Mouse (Mus musculus) neural tube, embryonic 15.5 days (tissue): Measurements from ENCODE around the gene Daam1. TPM values are rescaled to one million over a fixed set of nuclear protein-coding genes. Genes with fewer than 3 reads are reported as not detected.
"Not testable (repeated sequence)": the region's sequence is repeated elsewhere in the genome, so short reads cannot be mapped to it uniquely, and the experiment has no call there.

Experiments used
- ATAC-seq: fragments of 200-750 bp; cut with Nextera tagmentation; 2 replicates; pipeline ENCODE4 v1.8.0; 2017; ENCODE audit warnings: mild to moderate bottlenecking, moderate TSS enrichment, moderate library complexity; ENCODE audit not compliant: low FRiP score
- H3K27ac ChIP-seq: fragments of 300-500 bp; sonication (generic); replicated peaks from 2 replicates; pipeline ENCODE4 v1.5.1; 2015; ENCODE audit warnings: mild to moderate bottlenecking, inconsistent platforms
- H3K27me3 ChIP-seq: fragments of 300-500 bp; sonication (generic); replicated peaks from 2 replicates; pipeline ENCODE4 v1.6.1; 2015; ENCODE audit warnings: inconsistent platforms
- H3K36me3 ChIP-seq: fragments of 300-500 bp; sonication (generic); 2 replicates; pipeline ENCODE4 v1.6.1; 2015; ENCODE audit warnings: inconsistent platforms
- H3K4me1 ChIP-seq: fragments of 300-500 bp; sonication (generic); 2 replicates; pipeline ENCODE4 v1.6.1; 2015; ENCODE audit warnings: inconsistent platforms
- H3K4me2 ChIP-seq: fragments of 300-500 bp; sonication (generic); 2 replicates; pipeline ENCODE4 v1.6.1; 2015; ENCODE audit warnings: inconsistent platforms, mild to moderate bottlenecking, moderate library complexity
- H3K4me3 ChIP-seq: fragments of 300-500 bp; sonication (generic); replicated peaks from 2 replicates; pipeline ENCODE4 v1.5.1; 2015; ENCODE audit warnings: mild to moderate bottlenecking, inconsistent platforms
- H3K9ac ChIP-seq: fragments of 300-500 bp; sonication (generic); replicated peaks from 2 replicates; pipeline ENCODE4 v1.6.1; 2015; ENCODE audit warnings: mild to moderate bottlenecking, inconsistent platforms
- H3K9me3 ChIP-seq: fragments of 300-500 bp; sonication (generic); replicated peaks from 2 replicates; pipeline ENCODE4 v1.6.1; 2016; ENCODE audit warnings: inconsistent platforms
- WGBS: fragments of 180-500 bp; shearing (Covaris S2); methylation state at CpG from one replicate; pipeline ENCODE4 v1.1.7; 2015; ENCODE audit warnings: mixed read lengths; 5-methylcytosine and 5-hydroxymethylcytosine counted together
- polyA plus RNA-seq: library from polyadenylated mRNA; unstranded; fragments of >200 nt; fragmentation: Nextera tagmentation; extraction: Ambion mirVana; gene quantifications from 2 replicates; pipeline ENCODE4 v1.2.1, GENCODE M21; 2015

Gene Daam1
- polyA plus RNA-seq, 1 experiment from 2014 or later: 24.1 TPM

GRCm38 (mm10) chr12:71835966-71836668, 5.2 kb downstream of the Daam1 start:
- no peak overlapping the region for H3K9ac ChIP-seq
- H3K4me1 ChIP-seq: peaks cover 79% of the 10 kb centered on the region
- 73% methylated on average over 5 of the region's 5 CpGs for WGBS
- H3K36me3 ChIP-seq: no peaks in the 10 kb centered on the region
- H3K4me2 ChIP-seq: no peak overlapping the region
- ATAC-seq: no peak
- no peak overlapping the region for H3K4me3 ChIP-seq
- H3K27me3 ChIP-seq: no peaks in the 10 kb centered on the region
- no peaks in the 10 kb centered on the region for H3K9me3 ChIP-seq
- H3K27ac ChIP-seq: no peak overlapping the region

- no peak for ATAC-seq
- Histone ChIP-seq H3K9me3 (no peaks in the 10 kb centered on the region), H3K9ac (no peak overlapping the region), H3K36me3 (no peaks in the 10 kb centered on the region), H3K27ac (no peak overlapping the region), H3K27me3 (no peaks in the 10 kb centered on the region), H3K4me1 (peaks cover 85% of the 10 kb centered on the region), H3K4me2 (no peak overlapping the region), H3K4me3 (no peak overlapping the region)
- WGBS: 92% methylated on average over 6 of the region's 6 CpGs
Measured at GRCm38 (mm10) chr12:71836776-71837175, 5.9 kb downstream of the Daam1 start.

- Histone ChIP-seq H3K27ac (no peak overlapping the region), H3K27me3 (no peaks in the 10 kb centered on the region), H3K9me3 (no peaks in the 10 kb centered on the region), H3K36me3 (no peaks in the 10 kb centered on the region), H3K4me2 (no peak overlapping the region), H3K9ac (no peak overlapping the region), H3K4me1 (peaks cover 89% of the 10 kb centered on the region), H3K4me3 (no peak overlapping the region)
- no peak for ATAC-seq
- WGBS: 68% methylated on average over 5 of the region's 5 CpGs
Measured at GRCm38 (mm10) chr12:71837576-71837975, 6.7 kb downstream of the Daam1 start.

- no peak overlapping the region for H3K4me3 ChIP-seq
- no peaks in the 10 kb centered on the region for H3K36me3 ChIP-seq
- no peaks in the 10 kb centered on the region for H3K27me3 ChIP-seq
- ATAC-seq: no peak
- H3K4me2 ChIP-seq: no peak overlapping the region
- WGBS: 68% methylated on average over 2 of the region's 2 CpGs
- no peaks in the 10 kb centered on the region for H3K9me3 ChIP-seq
- peaks cover 85% of the 10 kb centered on the region for H3K4me1 ChIP-seq
- H3K27ac ChIP-seq: no peak overlapping the region
- no peak overlapping the region for H3K9ac ChIP-seq
Measured at GRCm38 (mm10) chr12:71838230-71838629, 7.4 kb downstream of the Daam1 start.

GRCm38 (mm10) chr12:71839653-71840052, 8.8 kb downstream of the Daam1 start:
- H3K9ac ChIP-seq: no peak overlapping the region
- no peak overlapping the region for H3K4me3 ChIP-seq
- H3K27me3 ChIP-seq: no peaks in the 10 kb centered on the region
- no peak overlapping the region for H3K27ac ChIP-seq
- H3K4me2 ChIP-seq: no peak overlapping the region
- no peaks in the 10 kb centered on the region for H3K9me3 ChIP-seq
- 69% methylated on average over 3 of the region's 3 CpGs for WGBS
- no peaks in the 10 kb centered on the region for H3K36me3 ChIP-seq
- ATAC-seq: no peak
- H3K4me1 ChIP-seq: peaks cover 77% of the 10 kb centered on the region

- 37% methylated on average over 6 of the region's 6 CpGs for WGBS
- Histone ChIP-seq H3K9me3 (no peaks in the 10 kb centered on the region), H3K4me1 (peaks cover 68% of the 10 kb centered on the region), H3K4me3 (no peak overlapping the region), H3K4me2 (no peak overlapping the region), H3K27ac (no peak overlapping the region), H3K27me3 (no peaks in the 10 kb centered on the region), H3K36me3 (no peaks in the 10 kb centered on the region), H3K9ac (no peak overlapping the region)
- ATAC-seq: no peak
Measured at GRCm38 (mm10) chr12:71840430-71841186, 9.7 kb downstream of the Daam1 start.

GRCm38 (mm10) chr12:71842006-71842405, 11.1 kb downstream of the Daam1 start:
- peaks cover 55% of the 10 kb centered on the region for H3K4me1 ChIP-seq

GRCm38 (mm10) chr12:71842588-71842987, 11.7 kb downstream of the Daam1 start:
- no peaks in the 10 kb centered on the region for H3K27me3 ChIP-seq
- no peak for ATAC-seq
- no peak overlapping the region for H3K4me2 ChIP-seq
- H3K27ac ChIP-seq: no peak overlapping the region
- no peak overlapping the region for H3K9ac ChIP-seq
- no peaks in the 10 kb centered on the region for H3K36me3 ChIP-seq
- no peaks in the 10 kb centered on the region for H3K9me3 ChIP-seq
- WGBS: 69% methylated on average over 2 of the region's 2 CpGs
- H3K4me1 ChIP-seq: peaks cover 50% of the 10 kb centered on the region
- no peak overlapping the region for H3K4me3 ChIP-seq

More at GRCm38 (mm10) chr12:71842006-71842405, 11.1 kb downstream of the Daam1 start:
- Histone ChIP-seq H3K36me3 (no peaks in the 10 kb centered on the region), H3K9ac (no peak overlapping the region), H3K4me3 (no peak overlapping the region), H3K27me3 (no peaks in the 10 kb centered on the region), H3K4me2 (no peak overlapping the region), H3K27ac (no peak overlapping the region), H3K9me3 (no peaks in the 10 kb centered on the region)
- WGBS: 33% methylated on average over 3 of the region's 3 CpGs
- no peak for ATAC-seq

- ATAC-seq: no peak
- H3K9me3 ChIP-seq: no peaks in the 10 kb centered on the region
- peaks cover 29% of the 10 kb centered on the region for H3K4me1 ChIP-seq
- no peaks in the 10 kb centered on the region for H3K27me3 ChIP-seq
- H3K27ac ChIP-seq: no peak overlapping the region
- no peak overlapping the region for H3K9ac ChIP-seq
- no peak overlapping the region for H3K4me3 ChIP-seq
- H3K4me2 ChIP-seq: no peak overlapping the region
- WGBS: 77% methylated on average over 5 of the region's 5 CpGs
- H3K36me3 ChIP-seq: no peaks in the 10 kb centered on the region
Measured at GRCm38 (mm10) chr12:71845486-71845885, 14.6 kb downstream of the Daam1 start.

GRCm38 (mm10) chr12:71846416-71846815, 15.5 kb downstream of the Daam1 start:
- not testable (repeated sequence) for H3K9ac ChIP-seq, H3K27me3 ChIP-seq, H3K27ac ChIP-seq, H3K4me3 ChIP-seq, ATAC-seq, H3K36me3 ChIP-seq, H3K9me3 ChIP-seq, H3K4me2 ChIP-seq
- WGBS: 93% methylated on average over 4 of the region's 4 CpGs
- H3K4me1 ChIP-seq: peaks cover 20% of the 10 kb centered on the region

- not testable (repeated sequence) for H3K9ac ChIP-seq, H3K27me3 ChIP-seq, H3K27ac ChIP-seq, H3K4me2 ChIP-seq, H3K4me3 ChIP-seq, ATAC-seq, H3K9me3 ChIP-seq, H3K36me3 ChIP-seq
- H3K4me1 ChIP-seq: peaks cover 15% of the 10 kb centered on the region
- WGBS: 94% methylated on average over 6 of the region's 6 CpGs
Measured at GRCm38 (mm10) chr12:71847024-71847423, 16.1 kb downstream of the Daam1 start.

GRCm38 (mm10) chr12:71847617-71848016, 16.7 kb downstream of the Daam1 start:
- Histone ChIP-seq H3K27me3 (no peaks in the 10 kb centered on the region), H3K9ac (no peak overlapping the region), H3K36me3 (no peaks in the 10 kb centered on the region), H3K4me3 (no peak overlapping the region), H3K4me2 (no peak overlapping the region), H3K4me1 (peaks cover 11% of the 10 kb centered on the region), H3K27ac (no peak overlapping the region), H3K9me3 (no peaks in the 10 kb centered on the region)
- ATAC-seq: no peak
- WGBS: 51% methylated on average over 5 of the region's 5 CpGs
